Mouse (Mus musculus) telencephalon, adult 2 months (tissue): Measurements from ENCODE around the gene H2-D1.
"Not testable (repeated sequence)": the region's sequence is repeated elsewhere in the genome, so short reads cannot be mapped to it uniquely, and the experiment has no call there.

ENCODE experiments used
- DNase-seq: peaks from one replicate; pipeline ENCODE4 v3.0.0-alpha.2; 2011; ENCODE audit warnings: low read depth, low spot score

H2-D1 gene

GRCm38 (mm10) chr17:35262664-35263522, at the start of gene H2-D1:
Gene H2-D1 (plus strand): TSS chr17:35262730.
- peak; percentile 69 for DNase-seq

DNA sequence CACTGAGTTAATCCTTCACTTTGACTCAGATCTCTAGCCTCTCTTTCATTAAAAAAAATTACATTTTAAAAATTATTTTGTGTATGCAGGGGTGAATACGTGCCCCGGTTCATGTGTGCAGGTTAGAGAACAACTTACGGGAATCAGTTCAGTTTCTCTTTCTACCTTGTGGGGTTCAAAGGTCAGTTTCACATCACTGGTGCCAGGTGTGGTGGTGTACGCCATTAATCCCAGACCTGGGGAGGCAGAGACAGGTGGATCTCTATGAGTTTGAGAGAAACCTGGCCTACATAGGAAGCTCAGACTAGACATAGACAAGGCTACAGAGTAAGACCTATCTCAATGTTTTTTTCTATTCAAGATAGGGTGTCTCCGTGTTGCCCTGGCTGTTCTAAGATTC, 49.5 kb upstream of the H2-D1 start:
- no peak for DNase-seq

- DNase-seq = no peak
Observed at GRCm38 (mm10) chr17:35218516-35219193, 43.9 kb upstream of the H2-D1 start.

- DNase-seq = no peak
Observed at GRCm38 (mm10) chr17:35219601-35220041, 42.9 kb upstream of the H2-D1 start.

DNA sequence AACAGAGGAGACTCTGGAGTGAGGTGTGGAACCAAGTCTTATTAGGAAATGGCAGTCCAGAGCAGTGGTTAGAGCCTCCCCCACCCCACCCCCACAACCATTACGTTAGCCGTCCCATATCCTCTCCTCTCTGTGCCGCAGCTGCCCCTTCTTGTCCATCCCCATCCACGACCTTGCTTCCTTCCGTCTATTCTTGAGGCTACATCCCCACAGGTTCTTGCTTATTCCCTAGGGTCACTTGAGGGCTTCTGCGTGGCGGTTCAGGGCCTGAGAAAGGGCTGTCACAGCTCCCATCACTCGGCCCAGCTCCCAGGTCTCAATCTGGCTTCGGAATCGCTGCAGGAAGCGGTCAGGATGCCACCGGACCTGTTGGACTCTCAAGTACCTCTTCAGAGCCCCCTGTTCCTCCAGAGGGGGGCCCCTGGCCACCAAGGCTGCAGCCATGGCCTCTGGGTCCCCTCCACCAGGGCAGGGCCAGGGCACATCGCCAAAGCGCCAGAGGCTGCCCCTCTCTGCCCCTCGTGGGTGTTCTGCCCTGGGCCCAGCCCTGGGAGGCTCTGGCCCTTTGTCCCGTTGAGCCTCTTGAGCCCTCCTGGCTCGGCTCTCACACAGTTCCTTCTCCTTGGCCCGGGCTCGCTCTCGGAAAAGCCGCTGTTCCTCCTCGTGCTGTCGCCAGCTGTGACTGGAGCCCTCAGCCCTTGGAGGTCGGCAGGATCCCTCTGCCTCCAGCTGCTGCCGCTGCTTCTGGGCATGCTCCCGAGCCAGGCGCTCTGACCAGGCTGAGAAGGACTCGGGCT, 42.2 kb upstream of the H2-D1 start, which contains the start of gene Gm16181:
TSS of gene Gm16181 (plus strand) at position 679 of the 797 bp plus-strand sequence.
- no peak for DNase-seq

DNA sequence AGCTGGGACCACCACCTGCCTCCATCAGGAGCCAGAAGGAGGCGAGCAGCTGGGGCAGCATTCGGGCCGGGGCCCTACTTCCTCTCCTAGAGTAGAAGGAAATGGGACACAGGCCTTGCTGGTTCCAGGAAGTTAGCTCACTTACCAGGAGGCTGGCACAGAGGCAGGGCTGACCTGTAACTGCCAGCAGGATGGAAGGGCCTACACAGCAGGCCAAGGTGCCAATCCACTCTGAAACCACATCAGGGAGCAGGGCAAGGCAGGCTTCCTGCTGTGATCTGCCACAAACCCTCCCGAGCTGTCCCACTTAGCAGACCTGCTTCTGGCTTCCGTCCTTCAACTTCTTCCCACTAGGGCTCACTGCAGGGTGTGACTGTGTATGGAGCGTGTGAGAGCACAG, 40.2 kb upstream of the H2-D1 start:
- no peak for DNase-seq

- DNase-seq = no peak
Observed at GRCm38 (mm10) chr17:35224641-35225040, 37.9 kb upstream of the H2-D1 start.

DNA sequence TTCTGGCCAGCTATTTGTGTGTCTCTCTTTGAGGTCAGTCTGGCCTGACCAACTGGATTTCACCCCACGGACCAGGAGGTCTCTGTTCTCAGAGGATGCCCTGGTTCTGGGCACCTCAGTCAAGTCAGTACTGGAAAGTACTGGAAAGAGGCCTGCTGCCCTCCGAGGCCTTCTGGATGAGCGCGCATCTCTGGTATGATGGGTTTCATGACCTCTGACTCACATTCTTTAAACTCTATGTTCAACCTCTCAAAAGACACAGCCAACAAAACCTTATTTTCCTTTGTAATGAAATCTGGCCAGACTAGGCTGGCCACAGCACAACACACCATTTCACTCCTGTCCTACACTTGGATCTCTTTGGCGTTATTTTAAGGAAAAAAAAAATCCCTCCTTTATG, 37.1 kb upstream of the H2-D1 start:
- no peak for DNase-seq

DNA sequence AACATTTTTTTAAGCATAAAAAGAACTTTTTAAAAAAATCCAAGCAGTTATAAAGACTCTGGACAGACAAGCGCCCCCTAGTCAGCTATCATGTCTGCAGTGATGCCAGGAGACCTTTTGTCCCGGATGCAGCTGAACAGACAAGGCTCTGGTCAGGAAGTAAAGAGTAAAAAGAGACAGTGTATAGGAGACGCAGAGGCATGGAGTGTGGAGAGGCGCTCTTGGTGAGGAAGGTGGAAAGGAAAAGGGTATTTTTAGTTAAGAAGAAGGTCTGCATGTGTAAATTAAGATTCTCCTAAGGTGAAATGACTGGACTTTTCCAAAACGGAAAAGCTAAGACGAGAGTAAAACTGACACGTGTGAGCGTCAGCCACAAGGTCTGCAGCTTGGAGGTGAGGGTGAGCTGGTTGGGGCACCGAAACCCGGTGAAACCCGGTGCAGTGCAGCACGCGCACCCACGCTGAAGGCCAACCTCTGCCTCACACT, 35.9 kb upstream of the H2-D1 start:
- DNase-seq = no peak

DNA sequence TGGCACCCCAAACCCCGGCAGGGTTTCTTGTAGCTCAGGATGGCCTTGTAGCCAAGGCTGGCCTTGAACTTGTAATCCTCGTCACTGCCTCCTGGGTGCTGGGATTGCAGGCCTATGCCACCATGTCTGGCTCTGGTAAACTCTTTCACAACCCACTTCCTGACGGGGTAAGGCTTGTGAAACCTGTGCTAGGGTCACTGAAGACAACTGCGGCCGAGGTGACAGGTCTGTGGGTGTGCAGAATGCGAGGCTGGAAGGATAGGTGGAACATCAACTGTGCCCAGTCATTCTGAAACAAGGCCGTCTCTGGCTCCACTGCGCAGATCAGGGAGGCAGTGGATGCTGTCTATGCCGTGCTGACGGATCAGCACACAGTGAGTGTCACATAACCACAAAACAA, 31.5 kb upstream of the H2-D1 start:
- DNase-seq = no peak

DNA sequence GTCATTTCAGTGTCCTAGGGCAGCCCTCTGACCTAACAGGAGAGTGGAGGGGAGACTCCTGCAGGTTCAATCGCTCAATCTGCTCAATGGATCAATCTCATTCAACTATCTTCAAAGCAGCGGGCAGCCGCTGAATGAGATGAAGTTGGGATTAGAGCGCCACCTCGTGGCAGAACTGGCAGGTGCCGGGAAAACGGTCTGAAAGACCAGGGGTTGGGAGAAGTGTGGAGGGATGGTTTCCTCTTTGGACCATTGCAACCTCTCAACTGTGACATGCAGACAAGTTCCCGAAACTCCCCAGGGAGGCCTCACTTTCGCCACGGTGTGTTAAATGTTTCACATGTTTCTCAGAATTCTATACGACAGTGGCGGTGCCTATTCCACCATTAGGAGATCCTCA, 30.5 kb upstream of the H2-D1 start:
- DNase-seq = no peak

- DNase-seq = no peak
Observed at GRCm38 (mm10) chr17:35232659-35233058, 29.9 kb upstream of the H2-D1 start.

DNA sequence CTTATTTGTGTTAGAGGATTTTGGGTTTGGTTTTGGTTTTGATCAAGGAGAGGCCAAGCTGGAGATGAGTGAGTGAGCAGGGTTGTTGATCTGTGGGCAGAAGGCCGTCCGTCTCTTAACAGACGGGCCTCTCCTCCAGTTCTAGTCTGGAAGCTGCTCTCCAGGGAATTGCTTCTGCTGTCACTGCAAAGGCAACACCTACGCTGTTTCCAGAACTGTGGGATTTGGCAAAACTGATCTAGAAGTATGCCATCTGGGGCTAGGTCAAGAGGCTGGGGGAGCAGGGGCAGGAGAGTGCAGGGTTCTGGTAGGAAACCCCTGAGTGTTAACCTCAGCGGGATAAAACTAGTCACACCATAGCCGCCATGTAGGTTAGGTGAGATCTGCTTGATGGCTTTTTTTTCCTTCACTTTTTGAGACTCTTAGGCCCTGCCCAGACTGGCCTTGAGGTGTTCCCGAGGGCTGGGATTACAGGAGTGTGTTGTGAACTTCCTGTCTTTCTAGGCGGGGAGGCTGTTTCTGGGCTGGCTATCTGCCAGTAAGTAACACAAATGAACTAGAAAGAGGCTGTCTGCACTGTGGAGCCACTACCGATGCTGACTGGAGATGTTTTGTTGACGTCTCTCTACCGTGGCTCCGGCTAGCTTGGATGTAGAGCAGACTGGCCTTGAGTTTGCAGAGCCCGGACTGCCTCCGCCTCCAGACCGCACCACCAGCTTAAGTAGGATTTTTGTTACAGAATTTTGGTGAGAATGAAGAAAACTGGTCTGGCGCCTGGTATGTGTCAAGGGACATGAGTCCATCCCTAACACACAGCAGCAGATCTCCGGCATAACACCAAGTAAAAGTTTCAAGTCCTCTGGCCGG, 29.2 kb upstream of the H2-D1 start, which contains the start of gene Atp6v1g2:
TSS of gene Atp6v1g2 (plus strand) at position 547 of the 867 bp plus-strand sequence.
- no peak for DNase-seq

GRCm38 (mm10) chr17:35234090-35234489, 28.4 kb upstream of the H2-D1 start:
- DNase-seq = not testable (repeated sequence)

GRCm38 (mm10) chr17:35234903-35235302, 27.6 kb upstream of the H2-D1 start:
- DNase-seq = no peak

GRCm38 (mm10) chr17:35235614-35236389, 26.7 kb upstream of the H2-D1 start, which contains the start of gene Nfkbil1:
Gene Nfkbil1 (minus strand): TSS chr17:35235792.
- DNase-seq = peak; percentile 98

DNA sequence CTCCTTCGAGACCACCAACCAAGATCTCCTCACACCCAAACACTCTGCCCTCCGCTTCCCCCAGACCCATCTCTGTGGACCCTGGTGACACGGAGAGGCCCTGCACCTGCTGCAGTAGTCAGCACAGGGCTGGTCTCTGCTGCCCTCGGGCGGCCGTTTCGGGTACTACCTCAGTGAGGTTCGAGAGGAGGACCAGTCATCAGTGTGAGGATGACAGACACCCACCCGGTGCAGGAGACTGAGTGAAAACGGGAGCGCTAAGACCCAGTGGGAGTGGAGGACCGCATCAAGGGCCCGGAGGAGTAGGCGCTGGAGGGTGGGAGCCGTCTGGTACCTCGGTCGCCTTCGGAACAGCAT, 26.2 kb upstream of the H2-D1 start:
- DNase-seq = peak; percentile 91

GRCm38 (mm10) chr17:35236996-35237395, 25.5 kb upstream of the H2-D1 start:
- no peak for DNase-seq

DNA sequence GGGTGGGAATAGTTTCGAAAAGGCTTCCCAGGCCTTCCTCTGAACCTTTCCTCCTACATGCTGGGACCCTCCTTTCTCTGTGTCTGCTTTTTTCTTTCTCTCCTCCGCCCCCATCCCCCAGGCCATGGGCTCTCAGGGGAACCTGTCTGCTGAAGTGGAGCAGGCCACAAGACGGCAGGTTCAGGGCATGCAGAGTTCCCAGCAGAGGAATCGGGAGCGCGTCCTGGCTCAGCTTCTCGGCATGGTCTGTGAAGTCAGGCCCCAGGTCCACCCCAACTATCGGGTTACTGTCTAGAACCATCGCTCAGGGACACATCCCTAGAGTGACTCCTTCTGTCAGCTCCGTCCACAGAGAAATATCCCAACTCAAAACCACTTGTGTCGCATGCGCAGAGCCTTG, 25.0 kb upstream of the H2-D1 start:
- no peak for DNase-seq

DNA sequence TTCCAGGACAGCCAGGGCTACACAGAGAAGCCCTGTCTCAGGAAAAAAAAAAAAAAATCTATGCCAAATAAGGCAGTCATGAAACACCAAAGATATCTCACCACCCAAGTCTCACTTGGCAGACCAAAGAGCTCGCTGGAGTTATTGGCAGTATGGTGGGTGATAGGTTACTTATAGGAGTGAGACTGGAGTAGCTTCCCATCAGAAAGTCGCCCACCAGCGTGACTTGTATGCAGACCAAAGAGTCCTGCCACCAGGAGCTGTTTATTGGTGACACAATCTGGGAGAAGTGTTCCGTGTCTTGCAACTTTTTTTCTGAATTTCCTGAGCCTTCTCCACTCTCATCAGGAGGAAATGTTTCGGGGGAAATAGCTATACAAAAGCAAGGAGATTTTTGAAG, 22.8 kb upstream of the H2-D1 start:
- no peak for DNase-seq
